Mouse (Mus musculus) cerebellum, adult 2 months (tissue): Measurements from ENCODE around the gene Gtf2ird1.

Source experiments
- CTCF ChIP-seq: fragments of 200-500 bp; IDR thresholded peaks from 2 replicates; pipeline ENCODE4 v1.5.1; 2011; ENCODE audit warnings: low read depth, mild to moderate bottlenecking, control low read depth, low read length, moderate library complexity, borderline replicate concordance; ENCODE audit not compliant: insufficient read depth
- POLR2A ChIP-seq: fragments of 200-500 bp; IDR thresholded peaks from 2 replicates; pipeline ENCODE4 v1.6.1; 2011; ENCODE audit warnings: low read length, control low read depth, borderline replicate concordance; ENCODE audit not compliant: insufficient read depth

DNA sequence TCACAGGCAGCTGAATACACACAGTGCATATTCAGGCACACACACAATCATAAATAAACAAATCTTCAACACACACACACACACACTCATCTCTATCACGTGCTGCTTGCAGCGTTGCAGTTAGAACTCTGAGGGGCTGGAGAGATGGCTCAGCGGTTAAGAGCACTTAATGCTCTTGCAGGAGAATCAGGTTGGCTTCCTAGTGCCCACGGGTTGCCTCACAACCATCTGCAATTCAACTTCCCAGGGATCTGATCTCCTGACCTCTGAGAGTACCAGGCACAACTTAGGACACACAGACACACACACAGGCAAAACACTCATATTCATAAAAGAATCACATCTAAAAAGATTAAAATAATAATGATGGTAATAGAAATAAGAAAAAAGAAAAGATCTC, 39.3 kb upstream of the Gtf2ird1 start:
- TF ChIP-seq CTCF, result no peak
- TF ChIP-seq POLR2A, result no peak
